Mouse (Mus musculus): ENCODE measurements around the gene Med29. TPM values are rescaled to one million over a fixed set of nuclear protein-coding genes. Genes with fewer than 3 reads are reported as not detected.
"Not testable (repeated sequence)": the region's sequence is repeated elsewhere in the genome, so short reads cannot be mapped to it uniquely, and the experiment has no call there.

Med29 gene
- total RNA-seq, 2 experiments from 2014 or later = 19.3 to 22.0 TPM

GRCm38 (mm10) chr7:28398696-28399340, 6.3 kb upstream of the Med29 start:
- DNase-seq (ENCODE audit: extremely low spot score in 1 of 2, low spot score in 1 of 2) = no peak

- no peak for DNase-seq (ENCODE audit: extremely low spot score in 1 of 2, low spot score in 1 of 2)
Measured at GRCm38 (mm10) chr7:28398000-28398399, 5.5 kb upstream of the Med29 start.

DNA sequence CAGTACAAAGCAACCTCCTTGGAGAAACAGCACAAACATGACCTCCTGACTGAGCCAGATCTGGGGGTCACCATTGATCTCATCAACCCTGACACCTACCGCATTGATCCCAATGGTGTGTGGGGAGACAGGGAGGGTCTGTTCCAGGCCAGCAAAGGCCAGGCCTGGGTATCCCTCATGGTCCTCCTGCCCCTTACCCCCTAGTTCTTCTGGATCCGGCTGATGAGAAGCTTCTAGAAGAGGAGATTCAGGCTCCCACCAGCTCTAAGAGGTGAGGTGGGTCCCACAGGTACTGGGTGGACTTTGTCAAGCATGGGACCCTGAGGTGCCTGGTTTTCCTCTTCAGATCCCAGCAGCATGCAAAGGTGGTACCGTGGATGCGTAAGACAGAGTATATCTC, 2.9 kb upstream of the Med29 start:
- DNase-seq (ENCODE audit: extremely low spot score in 1 of 2, low spot score in 1 of 2) = no peak

- no peak for DNase-seq (ENCODE audit: extremely low spot score in 1 of 2, low spot score in 1 of 2)
Measured at GRCm38 (mm10) chr7:28393272-28393951, 904 bp upstream of the Med29 start.

DNA sequence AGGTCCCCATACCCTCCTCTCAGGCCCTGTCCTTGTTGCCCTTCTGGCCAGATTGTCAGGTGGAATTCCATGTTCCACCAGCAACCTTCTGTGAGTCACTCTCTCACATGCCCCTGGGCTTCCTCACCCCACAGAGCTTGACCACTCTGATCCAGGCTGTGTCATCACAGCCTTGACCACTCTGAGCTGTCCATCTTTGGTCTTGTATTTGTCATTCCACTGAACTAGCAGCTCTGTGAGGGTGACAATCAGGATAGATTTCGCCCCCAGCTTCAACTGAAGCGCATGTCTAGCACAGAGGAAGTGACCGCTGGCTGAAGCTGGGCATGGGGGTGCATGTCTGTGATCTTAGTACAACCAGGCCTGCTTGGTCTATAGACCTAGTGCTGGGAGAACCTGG, 2.2 kb downstream of the Med29 start:
- no peak for DNase-seq (ENCODE audit: extremely low spot score in 1 of 2, low spot score in 1 of 2)

- DNase-seq (ENCODE audit: extremely low spot score in 1 of 2, low spot score in 1 of 2) = not testable (repeated sequence)
Measured at GRCm38 (mm10) chr7:28387384-28387783, 5.1 kb downstream of the Med29 start.

GRCm38 (mm10) chr7:28386877-28387276, 5.6 kb downstream of the Med29 start:
- DNase-seq (ENCODE audit: extremely low spot score in 1 of 2, low spot score in 1 of 2) = not testable (repeated sequence)

- DNase-seq (ENCODE audit: extremely low spot score in 1 of 2, low spot score in 1 of 2) = peak; percentile 65 to 91
Measured at GRCm38 (mm10) chr7:28386462-28386861, 6.0 kb downstream of the Med29 start.

DNA sequence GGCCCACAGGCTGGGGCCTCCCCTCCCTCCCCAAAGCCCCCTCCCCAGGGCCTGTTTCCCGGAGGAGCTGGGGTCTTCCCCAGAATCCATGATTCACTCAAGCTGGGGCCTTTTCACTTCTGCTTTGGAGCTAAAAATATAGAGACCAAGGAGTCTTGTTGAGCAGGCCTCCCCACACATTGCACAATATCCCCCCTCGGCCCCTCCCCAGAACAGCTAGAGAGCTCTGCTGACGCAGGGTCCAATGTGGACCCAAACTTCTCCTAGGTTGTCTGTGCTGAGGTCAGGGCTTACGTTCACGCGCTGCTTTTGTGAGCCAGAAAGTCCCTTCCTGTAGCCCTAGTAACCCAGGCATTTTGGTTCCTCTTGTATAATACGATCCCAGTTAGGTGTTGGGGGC, 6.5 kb downstream of the Med29 start:
- no peak for DNase-seq (ENCODE audit: extremely low spot score in 1 of 2, low spot score in 1 of 2)

GRCm38 (mm10) chr7:28385196-28385595, 7.3 kb downstream of the Med29 start:
- DNase-seq (ENCODE audit: extremely low spot score in 1 of 2, low spot score in 1 of 2) = no peak

DNA sequence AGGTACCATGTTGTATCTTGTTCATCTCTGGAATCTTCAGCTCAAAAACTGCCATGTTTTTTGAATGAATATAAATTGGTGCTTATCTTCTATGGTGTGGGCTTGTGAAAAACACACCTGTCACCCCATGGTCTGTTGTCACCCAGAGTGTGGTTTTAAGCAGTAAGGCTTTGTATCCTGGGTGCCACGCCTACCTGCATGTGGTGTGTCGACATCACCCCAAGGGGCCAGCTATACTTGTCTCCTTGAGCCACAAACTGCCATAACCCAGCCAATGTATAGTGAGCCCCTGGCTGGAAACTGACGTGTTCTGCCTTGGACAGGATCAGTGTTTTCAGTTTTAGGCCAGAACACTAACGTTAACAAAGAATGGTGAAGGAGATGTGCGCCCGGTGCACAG, 8.3 kb downstream of the Med29 start:
- no peak for DNase-seq (ENCODE audit: extremely low spot score in 1 of 2, low spot score in 1 of 2)

DNA sequence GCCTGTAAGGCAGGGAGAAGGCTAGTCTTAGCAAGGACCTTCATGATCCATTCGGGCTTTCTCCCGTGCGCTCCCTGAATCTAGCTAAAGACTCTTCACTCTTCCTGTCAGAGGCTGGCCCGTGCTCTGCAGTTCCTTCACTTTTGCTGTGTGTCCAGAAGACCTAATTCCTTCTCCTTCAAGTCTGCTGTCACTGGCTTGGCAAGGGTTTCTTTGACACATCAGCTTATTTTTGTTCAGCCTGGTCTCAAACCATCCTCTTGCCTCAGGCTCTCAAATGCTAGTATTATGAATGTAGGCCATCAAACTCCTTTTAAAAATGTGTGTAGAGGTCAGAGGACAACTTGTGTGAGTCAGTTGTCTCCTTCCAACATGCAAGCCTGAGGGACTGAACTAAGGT, 8.9 kb downstream of the Med29 start:
- no peak for DNase-seq (ENCODE audit: extremely low spot score in 1 of 2, low spot score in 1 of 2)

- peak in 1 of 2 experiments; percentile 31 for DNase-seq (ENCODE audit: extremely low spot score in 1 of 2, low spot score in 1 of 2)
Measured at GRCm38 (mm10) chr7:28382981-28383396, 9.5 kb downstream of the Med29 start.

- DNase-seq (ENCODE audit: extremely low spot score in 1 of 2, low spot score in 1 of 2) = no peak
Measured at GRCm38 (mm10) chr7:28382347-28382951, 10.1 kb downstream of the Med29 start.

GRCm38 (mm10) chr7:28381938-28382337, 10.6 kb downstream of the Med29 start:
- DNase-seq (ENCODE audit: extremely low spot score in 1 of 2, low spot score in 1 of 2) = no peak

DNA sequence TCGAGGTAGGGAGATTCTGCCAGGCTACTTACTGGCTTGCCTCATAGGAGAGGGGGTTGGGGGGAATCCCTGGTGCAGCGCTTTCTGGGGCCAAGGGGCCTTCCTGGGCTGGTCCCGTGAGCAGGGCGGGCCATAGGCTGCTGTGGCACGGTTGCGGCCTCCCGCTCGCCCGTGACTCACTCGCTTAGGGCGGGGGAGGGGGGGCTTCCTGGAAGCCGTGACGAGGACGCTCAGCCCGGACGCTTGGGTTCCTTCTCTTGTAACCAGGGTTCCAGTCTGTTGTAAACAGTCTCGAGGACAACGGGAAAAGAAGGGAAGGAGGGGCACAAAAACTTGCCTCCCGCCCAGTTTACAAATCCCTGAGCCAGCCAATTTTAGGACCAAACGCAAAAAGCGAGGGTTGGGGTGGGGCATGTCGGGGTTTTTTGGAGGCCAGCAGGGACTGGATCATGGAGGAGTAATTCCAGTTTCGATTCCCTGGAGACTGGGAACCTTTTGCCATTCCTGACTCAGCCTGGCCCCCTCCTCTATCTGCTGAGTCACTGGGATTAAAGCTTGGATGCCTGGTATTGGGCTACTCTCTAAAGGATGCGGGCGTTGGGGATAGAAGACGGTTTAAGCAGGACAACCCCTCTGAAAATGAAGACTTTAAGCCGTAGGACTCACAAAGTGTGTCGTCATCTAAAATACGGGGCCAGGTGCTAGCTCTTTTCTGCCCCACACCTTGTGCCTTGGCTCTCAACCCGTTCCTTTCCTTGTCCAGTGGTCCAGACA, 11.3 kb downstream of the Med29 start:
- no peak for DNase-seq (ENCODE audit: extremely low spot score in 1 of 2, low spot score in 1 of 2)

DNA sequence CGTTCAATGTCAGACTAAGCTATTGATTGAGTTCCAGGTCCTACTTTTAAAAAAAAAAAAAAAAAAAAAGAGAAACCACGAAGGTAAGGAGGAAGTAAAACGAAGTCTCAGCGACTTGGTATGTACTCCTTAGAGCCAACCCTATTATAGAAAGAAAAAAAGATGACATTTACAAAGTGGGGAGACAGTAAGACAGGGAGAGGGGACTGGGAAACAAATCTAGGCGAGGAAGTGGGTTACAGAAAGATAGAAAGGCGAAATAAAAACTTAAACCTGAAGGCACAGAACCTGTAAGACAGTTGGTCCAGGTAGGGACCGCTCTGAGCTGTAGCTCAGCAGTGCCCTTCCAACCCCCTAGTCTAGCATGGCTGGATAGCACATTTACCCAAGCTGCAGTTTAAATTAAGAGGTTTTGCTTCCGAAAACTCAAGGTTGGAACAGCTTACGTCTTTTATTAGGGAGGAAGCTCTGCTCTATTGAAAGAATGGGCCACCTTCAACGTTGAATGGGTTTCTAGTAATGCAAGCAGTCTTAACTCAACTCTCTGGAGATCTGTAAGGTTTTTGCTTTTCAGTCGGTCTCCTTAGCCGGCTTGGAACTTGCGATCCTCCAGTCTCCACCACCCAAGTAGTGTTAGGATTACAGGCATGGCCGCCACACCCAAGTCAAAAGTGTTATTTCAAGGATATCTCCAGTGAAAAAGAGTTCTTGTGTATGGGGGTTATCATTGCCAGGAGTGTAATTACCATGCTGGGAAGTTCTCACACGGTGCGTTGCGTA, 12.1 kb downstream of the Med29 start, which contains the start of gene Zfp36:
Gene Zfp36 (minus strand): TSS at position 17 of the 780 bp plus-strand sequence.
- DNase-seq (ENCODE audit: extremely low spot score in 1 of 2, low spot score in 1 of 2) = no peak

- peak; percentile 62 to 80 for DNase-seq (ENCODE audit: extremely low spot score in 1 of 2, low spot score in 1 of 2)
Measured at GRCm38 (mm10) chr7:28378769-28379651, 13.5 kb downstream of the Med29 start.

DNA sequence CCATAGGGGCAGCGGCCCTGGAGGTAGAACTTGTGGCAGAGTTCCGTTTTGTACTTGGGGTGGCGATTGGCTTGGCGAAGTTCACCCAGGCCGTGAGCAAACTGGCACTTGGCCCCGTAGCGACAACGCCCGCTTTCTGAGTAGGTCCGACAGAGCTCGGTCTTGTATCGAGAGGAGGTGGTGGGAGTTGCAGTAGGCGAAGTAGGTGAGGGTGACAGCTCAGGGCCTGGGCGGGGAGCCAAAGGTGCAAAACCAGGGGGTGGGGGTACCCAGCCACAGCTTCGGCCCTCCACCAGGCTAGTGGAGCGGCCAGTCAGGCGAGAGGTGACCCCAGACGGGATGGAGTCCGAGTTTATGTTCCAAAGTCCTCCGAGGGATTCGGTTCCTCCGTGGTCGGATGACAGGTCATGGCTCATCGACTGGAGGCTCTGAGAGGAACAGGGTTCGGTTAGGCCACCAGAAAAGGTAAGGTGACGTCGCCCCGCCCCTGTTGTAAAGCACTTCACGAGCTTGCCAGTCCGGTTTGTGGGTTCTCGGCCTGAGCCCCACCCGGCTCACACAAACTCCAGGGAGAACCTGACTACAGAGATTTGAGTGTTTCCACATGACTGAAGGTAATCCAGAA, 14.3 kb downstream of the Med29 start:
- no peak for DNase-seq (ENCODE audit: extremely low spot score in 1 of 2, low spot score in 1 of 2)

Data from layer of hippocampus, postnatal 25 days (tissue).